Mouse (Mus musculus) ovary, postnatal 36 days (tissue): ENCODE data around the gene Bhmt2.

ENCODE experiments used
- DNase-seq: peaks from one replicate; pipeline ENCODE4 v3.0.0; 2022; ENCODE audit warnings: low spot score, mixed read lengths

Bhmt2 gene

GRCm38 (mm10) chr13:93674131-93674561 is at the start of gene Bhmt2, which contains the start of gene Dmgdh:
Bhmt2 (minus strand) TSS chr13:93674302.
Dmgdh (plus strand) TSS chr13:93674433.
- DNase-seq, result no peak

DNA sequence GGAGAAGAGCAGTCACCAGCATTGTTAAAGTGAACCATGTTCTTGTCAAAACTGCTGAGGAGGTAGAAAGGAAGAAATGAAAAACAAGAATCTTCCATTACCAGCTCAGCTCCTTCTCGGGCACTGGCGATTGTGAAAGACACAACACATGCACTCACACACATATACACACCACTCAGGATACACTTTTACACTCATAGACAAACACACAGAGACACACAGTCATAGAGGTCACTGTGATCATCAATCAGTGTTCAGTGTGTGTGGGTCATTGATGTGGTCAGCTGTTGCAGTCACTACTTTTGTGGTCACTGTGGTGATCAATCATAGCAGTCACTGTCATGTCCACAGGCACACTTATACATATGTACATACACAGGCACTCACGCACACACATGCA is 49.4 kb upstream of the Bhmt2 start:
- no peak for DNase-seq

DNA sequence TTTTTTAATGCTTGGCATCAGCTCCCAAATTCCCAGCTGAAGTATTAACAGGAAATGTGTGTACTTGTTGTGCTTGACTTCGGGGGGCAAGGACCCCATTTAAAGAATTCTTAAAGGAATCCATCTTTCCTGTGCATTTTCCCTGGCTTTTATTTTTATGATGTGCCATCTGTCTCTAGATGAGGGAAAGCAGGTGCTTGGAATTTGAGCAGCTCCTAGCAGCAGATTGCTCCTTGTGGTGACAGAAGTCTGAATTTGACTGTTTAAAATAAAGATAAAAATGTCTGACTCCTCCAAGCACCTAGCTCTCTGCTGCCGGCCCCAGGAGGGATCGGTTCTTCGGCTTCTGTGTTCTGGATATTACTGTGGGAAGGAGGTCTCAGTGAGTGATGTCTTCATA is 47.8 kb upstream of the Bhmt2 start:
- no peak for DNase-seq

GRCm38 (mm10) chr13:93718948-93719347 is 44.8 kb upstream of the Bhmt2 start:
- peak; percentile 63 for DNase-seq

DNA sequence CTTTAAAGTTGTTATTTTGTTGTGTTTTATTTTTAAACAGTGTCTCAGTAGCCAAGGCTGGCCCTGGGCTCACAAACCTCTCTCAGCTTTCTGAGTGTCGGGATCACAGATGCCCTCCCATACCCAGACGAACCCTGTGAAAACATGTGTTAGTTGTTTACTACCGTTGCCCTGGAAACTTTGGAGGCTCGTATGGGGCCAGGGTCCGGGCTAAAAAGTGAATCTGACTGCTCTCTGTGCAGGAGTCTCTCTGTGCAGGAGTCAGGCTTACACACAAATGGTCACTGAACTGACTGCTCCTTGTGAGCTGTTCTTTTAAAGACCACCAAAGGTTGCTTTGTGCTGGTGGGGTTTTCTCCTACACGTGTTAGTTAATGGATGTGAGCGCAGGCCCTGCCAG is 43.0 kb upstream of the Bhmt2 start:
- no peak for DNase-seq

GRCm38 (mm10) chr13:93713826-93714225 is 39.7 kb upstream of the Bhmt2 start:
- no peak for DNase-seq

GRCm38 (mm10) chr13:93712362-93712761 is 38.3 kb upstream of the Bhmt2 start:
- no peak for DNase-seq

DNA sequence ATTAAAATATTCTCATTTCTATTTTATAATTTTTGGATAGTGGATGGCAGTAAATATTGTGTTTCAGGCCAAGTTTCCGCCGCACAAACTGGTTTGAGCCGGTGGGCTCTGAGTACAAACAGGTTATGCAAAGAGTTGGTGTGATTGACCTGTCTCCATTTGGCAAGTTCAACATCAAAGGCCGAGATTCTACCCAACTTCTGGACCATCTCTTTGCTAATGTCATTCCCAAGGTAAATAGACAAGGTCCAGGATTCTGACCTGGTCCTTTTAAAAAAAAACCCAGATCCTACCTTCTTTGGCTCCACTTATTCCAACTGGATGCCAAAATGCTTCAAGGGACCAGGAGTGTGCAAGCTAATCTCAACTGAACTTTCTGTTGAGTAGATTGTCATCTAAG is 37.1 kb upstream of the Bhmt2 start:
- DNase-seq, result no peak

DNA sequence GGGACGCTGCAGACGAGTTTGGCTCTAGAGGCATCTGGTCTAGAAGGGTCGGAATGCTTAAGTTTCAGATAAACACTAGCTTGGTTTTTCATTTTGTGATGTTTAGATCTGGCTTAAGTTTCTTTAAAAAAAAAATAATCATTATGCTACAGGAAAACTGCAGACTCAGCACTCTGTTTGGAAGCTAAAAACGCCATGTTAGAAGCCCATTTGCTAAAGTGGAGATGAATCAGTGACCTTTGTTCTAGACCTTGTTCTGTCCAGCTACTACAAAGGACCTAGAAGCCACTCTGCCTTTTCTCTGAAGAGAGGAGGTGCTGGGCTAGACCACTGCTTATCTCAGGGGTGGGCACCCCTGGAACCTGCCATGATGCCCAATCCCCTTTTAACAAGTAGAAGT is 36.2 kb upstream of the Bhmt2 start:
- no peak for DNase-seq

- no peak for DNase-seq
Observed at GRCm38 (mm10) chr13:93707271-93707670, 33.2 kb upstream of the Bhmt2 start.

DNA sequence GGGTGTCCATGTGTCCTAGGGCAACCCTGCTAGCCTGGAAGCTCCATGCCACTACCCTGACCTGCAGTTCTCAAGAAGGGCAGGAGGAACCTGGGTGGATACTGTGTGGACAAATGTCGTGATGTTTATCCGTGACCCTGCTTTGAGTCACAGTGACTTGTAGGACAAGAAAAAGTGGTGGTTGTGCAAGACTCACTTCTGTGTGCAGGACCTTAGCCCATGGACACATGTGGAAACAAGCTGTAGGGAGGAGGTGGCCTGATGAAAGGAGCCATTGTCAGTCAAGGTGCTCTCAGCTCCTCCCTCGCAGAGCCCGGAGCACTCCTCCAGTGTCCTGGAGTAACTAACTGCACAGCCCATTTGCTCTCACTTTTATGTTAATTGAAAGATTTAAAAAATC is 31.6 kb upstream of the Bhmt2 start:
- DNase-seq, result no peak

- DNase-seq, result no peak
Observed at GRCm38 (mm10) chr13:93698866-93699265, 24.8 kb upstream of the Bhmt2 start.

DNA sequence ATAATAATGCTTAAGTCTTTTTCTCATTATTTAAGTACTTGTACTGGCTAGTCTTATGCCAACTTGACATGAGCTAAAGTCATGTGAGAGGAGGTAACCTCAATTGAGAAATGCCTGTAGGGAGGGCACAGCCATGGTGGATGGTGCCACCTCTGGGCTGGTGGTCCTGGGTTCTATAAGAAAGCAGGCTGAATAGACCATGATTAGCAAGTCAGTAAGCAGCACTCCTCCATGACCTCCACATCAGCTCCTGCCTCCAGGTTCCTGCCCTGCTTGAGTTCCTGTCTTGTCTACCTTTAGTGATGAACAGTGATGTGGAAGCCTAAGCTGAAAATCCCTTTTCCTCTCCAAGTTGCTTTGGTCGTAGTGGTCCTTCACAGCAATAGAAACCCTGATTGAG is 16.7 kb upstream of the Bhmt2 start:
- no peak for DNase-seq

DNA sequence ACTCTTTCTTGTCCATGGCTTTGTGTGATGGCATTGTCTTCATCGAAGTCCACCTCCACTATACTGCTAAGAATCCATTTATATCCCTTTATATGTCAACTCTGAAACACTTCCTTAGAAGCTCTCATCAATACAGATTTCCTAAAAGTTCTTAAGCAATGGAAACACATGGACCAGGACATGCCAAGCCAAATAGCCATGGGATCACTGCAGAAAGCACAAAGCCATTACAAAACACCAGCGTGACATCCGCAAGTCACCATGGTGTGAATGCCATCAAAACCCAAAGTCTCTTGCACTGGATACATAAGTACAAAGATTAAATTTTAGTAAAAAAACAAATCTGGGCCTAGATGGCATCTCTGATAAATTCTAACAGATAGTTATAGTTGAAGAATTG is 15.5 kb upstream of the Bhmt2 start:
- no peak for DNase-seq

- no peak for DNase-seq
Observed at GRCm38 (mm10) chr13:93687321-93687720, 13.2 kb upstream of the Bhmt2 start.

GRCm38 (mm10) chr13:93685226-93685625 is 11.1 kb upstream of the Bhmt2 start:
- DNase-seq, result no peak

DNA sequence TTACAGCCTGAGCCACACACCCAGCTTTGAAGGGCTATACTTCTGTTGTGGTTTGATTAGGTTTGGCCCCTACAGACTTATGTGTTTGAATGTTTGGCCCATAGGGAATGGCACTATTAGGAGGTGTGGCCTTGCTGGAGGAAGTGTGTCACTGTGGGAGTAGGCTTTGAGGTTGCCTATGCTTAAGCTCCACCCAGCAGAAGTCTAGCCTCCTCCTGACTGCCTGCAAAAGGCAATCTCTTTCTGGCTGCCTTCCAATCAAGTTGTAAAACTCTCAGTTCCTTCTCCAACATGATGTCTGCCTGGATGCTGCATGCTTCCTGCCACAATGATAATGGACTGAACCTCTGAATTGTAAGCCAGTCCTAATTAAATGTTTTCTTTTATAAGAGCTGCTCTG is 9.2 kb upstream of the Bhmt2 start:
- no peak for DNase-seq

GRCm38 (mm10) chr13:93676864-93677263 is 2.8 kb upstream of the Bhmt2 start:
- peak; percentile 32 for DNase-seq

DNA sequence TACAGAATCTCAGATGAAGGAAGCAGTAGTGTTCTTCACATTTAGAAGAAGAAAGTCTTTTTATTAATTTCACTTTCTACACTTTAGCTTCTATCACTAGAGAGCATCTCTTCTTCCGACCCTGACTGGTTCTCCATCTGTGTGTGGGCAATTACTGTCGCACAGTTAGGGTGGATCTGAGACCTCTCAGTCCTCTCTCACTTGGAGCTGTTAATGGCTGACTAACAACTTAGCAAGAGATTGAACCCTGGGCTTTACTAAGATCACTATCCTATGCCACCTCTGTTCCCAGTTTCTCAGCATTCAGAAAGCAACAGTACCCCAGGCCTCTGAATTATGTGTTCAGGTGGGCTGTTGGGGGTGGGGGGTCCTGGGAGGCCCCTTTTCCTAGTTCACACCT is 806 bp downstream of the Bhmt2 start:
- DNase-seq, result no peak

DNA sequence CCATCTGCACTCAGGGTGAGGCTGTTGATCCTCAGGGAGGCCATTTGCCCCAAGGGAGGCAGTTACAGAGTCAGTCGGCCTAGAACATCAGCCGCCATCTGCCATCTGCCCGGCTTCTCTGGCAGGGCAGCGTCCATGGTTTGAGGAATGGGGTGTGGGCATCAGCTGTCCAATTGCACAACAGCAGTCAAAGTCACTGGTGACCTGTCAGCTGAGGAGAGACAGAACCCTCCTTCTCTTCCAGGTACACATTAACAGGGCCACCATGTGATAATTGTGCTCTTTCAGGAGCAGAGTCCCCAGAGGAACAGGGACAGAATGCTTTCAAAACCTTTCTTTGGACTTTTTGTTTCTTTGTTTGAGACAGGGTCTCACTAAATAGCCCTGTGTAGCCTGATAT is 1.7 kb downstream of the Bhmt2 start:
- no peak for DNase-seq

DNA sequence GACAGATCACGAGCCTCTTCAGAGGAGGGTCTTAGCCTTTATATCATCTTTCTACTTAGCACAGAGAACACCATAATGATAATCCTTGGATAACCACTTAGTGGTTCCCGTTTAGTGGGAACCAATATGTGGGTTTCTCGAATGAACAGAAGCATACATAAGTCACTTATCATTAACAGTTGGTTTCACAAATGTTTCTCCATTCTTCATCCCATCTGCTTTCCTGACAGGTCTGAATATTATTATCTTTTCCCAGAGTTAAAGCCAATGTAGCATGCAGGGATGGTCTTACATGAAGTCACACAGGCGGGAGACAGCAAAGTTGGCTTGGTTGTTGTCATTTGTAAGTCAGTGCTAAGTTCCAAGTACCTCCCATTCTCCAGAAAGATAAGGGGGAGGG is 6.5 kb downstream of the Bhmt2 start:
- DNase-seq, result no peak

- no peak for DNase-seq
Observed at GRCm38 (mm10) chr13:93657941-93658340, 16.2 kb downstream of the Bhmt2 start.

GRCm38 (mm10) chr13:93653382-93653781 is 20.7 kb downstream of the Bhmt2 start:
- no peak for DNase-seq

GRCm38 (mm10) chr13:93648387-93649130 is 25.5 kb downstream of the Bhmt2 start:
- no peak for DNase-seq
